Mouse (Mus musculus) adrenal gland, adult 18-20 months (tissue): ENCODE measurements at regions not wholly inside any gene's neighbourhood (a gene's known extent, or its start where the extent isn't known, plus 50 kb on each side); places are given as distances from the start of the nearest gene placed in this dataset.

ENCODE experiments used
- DNase-seq, 2 experiments: peaks; one replicate each; pipeline ENCODE4 v3.0.0; 2021 to 2022; ENCODE audit warnings: low spot score in 2 of 2

DNA sequence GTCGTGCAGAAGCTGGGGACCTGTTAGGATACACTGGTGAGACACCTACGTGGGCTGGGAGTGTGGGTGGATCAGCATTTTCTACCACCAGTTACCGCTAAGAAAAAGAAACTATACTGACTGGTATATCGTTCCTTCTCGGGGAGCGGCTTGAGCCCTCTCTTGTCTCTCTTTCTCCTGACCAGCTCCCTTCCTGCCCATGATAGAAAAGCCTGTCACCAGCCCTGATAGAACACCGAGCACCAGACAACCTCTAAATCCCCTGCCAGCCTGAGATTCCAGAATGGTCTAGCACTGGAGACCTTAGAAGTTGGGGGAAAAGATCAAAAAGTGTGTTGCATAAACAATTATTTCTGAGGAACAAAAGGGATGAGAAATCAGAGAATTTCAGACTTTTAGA is 76.3 kb upstream of the Kcnd3 start:
- DNase-seq = no peak

DNA sequence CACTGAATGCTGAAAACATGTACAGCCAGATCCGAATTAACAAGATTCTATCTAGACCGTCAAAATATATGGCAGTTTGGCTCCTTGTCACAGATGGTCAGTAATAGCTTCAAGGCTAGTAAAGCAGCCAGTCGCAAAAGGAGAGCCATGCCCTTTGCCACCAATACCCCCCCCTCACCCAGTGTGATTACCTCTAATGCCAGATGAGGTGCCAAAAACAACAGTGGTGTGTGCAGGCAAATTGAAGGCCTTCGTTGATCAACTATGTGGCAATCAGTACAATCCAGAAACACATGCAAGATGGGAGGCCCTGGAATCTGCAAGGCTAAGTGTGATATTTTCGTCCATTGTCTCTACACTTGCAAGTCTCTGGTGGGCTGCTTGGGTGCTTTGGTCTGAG is 75.8 kb upstream of the Kcnd3 start:
- DNase-seq = no peak

DNA sequence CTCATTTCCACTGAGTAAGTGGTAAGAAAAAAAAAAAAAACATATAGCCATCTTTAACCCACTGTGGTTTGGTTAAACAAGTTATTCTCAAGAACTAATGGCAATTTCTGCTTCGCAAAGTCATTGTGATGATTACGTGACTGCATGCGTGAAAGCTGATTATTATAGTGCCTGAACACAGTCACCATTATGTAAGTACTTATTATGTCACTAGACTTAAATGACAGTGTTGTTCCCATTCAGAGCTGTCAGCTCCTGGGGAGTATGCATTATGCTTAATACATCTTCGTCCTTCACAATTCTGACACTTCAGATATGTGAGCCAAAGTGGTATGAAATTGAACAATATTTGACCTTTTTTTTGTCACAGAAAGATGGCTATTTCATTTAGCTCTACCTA is 71.3 kb upstream of the Kcnd3 start:
- no peak for DNase-seq

DNA sequence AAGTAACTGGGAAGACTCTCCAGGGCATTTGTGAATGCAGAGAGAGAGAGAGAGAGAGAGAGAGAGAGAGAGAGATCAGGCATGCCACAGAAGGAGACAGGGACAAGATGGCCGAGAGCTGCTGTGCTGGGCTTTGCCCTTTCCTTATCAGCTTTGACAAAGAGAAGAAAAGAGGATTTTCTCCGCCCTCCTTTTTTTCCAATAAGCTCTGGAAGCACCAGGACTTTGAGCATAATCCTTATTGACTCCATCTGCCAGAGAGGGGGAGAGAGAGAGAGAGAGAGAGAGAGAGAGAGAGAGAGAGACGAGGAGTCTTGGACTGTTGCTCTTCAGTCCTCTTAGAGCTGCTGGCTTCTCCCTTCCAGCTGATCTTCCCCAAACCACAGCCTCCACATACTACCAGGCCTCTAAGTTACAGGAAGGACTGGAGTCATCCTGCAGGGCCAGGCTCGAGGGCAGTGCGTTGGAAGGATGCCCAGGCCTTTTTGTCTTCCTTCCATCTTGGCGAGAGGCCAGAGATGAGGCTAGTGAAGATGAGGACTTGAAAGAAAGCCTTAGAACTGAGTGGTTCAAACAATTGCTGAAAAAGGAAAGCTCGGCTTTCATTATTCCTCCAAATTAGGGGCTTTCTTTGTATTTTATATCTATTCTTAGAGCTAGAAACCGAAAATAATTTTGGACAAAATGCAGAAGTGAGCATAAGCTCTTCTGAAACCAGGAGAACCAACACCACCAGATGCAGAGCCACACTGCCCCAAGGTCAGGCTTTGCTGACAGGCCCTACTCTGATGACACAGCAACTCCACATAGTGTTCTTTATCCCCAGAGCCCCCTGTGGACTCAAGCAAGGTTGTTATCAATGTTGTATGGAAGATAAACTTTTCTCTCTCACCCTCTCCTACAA is 59.3 kb upstream of the Kcnd3 start:
- peak; percentile 74 to 83 for DNase-seq
